8 mouse cellular contexts compared by ENCODE assay signal in the genomic region with DNA sequence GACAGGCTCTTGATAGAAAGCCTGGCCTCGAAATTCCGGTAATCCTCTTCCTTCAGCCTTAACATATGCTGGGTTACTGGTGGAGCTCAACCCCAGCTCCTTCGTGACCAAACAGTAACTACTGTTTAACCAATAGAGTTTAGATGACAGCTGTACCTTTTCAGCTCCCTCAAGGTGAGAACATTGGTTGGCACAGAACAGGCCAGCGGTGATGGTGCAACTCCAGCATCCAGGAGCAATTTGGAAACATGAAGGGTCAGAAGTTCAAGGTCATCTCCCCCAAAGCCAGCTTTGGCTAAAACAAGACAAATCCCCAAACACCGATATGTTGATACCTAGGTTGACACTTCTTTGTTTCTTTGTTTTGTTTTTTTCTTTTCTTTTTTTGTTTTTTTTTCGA. TPM values are rescaled to one million over a fixed set of nuclear protein-coding genes. Genes with fewer than 3 reads are reported as not detected.
A peak's percentile ranks its signal among the peaks of the same experiment; 100 is the strongest.
DNase-seq lines count a peak whose midpoint lies in the region; ATAC-seq and TF ChIP-seq lines count a peak whose summit lies in the region.

No protein-coding gene starts in this region.

- H3K27ac ChIP-seq in kidney, embryonic 16.5 days (ENCODE audit: low read length), result peak overlapping the region; percentile 74; the same call in 1 of the 2 replicates
- H3K27ac ChIP-seq in cortical plate, adult 2 months (ENCODE audit: insufficient read depth, low read length), result no peak overlapping the region
- H3K27ac ChIP-seq in hindbrain, embryonic 15.5 days (replicated peaks), result peak overlapping the region; percentile 89
- peak overlapping the region; percentile 91 for H3K27ac ChIP-seq in midbrain, embryonic 15.5 days

- no peak for DNase-seq in kidney, postnatal 36 days
- no peak for DNase-seq in right cerebral cortex, postnatal 36 days (ENCODE audit: low spot score in 2 of 2)
- DNase-seq in testis, postnatal 14 days (ENCODE audit: low spot score), result no peak
- no peak for DNase-seq in urinary bladder, postnatal 36 days (ENCODE audit: low spot score in 2 of 2)

- no peaks in the 10 kb centered on the region for H3K36me3 ChIP-seq in kidney, embryonic 16.5 days (ENCODE audit: insufficient read depth, low read length)
- H3K36me3 ChIP-seq in hindbrain, embryonic 15.5 days, result no peaks in the 10 kb centered on the region
- no peaks in the 10 kb centered on the region for H3K36me3 ChIP-seq in midbrain, embryonic 15.5 days (replicated peaks)

- peak overlapping the region; percentile 60 for H3K4me3 ChIP-seq in kidney, embryonic 16.5 days (ENCODE audit: low read length)
- peak overlapping the region; percentile 37; the same call in 1 of the 2 replicates for H3K4me3 ChIP-seq in cortical plate, adult 2 months (ENCODE audit: insufficient read depth, low read length)
- peak overlapping the region; percentile 58 for H3K4me3 ChIP-seq in hindbrain, embryonic 15.5 days
- H3K4me3 ChIP-seq in midbrain, embryonic 15.5 days, result peak overlapping the region; percentile 61

- no peaks in the 10 kb centered on the region for H3K27me3 ChIP-seq in kidney, embryonic 16.5 days (ENCODE audit: insufficient read depth, low read length)
- no peaks in the 10 kb centered on the region for H3K27me3 ChIP-seq in hindbrain, embryonic 15.5 days
- H3K27me3 ChIP-seq in midbrain, embryonic 15.5 days (replicated peaks), result no peaks in the 10 kb centered on the region

- H3K4me2 ChIP-seq in kidney, embryonic 16.5 days (replicated peaks; ENCODE audit: low read depth, low read length), result peak overlapping the region; percentile 73
- peak overlapping the region; percentile 97 for H3K4me2 ChIP-seq in hindbrain, embryonic 15.5 days
- H3K4me2 ChIP-seq in midbrain, embryonic 15.5 days, result peak overlapping the region; percentile 78

- H3K9ac ChIP-seq in kidney, embryonic 16.5 days (replicated peaks; ENCODE audit: low read length), result peak overlapping the region; percentile 75
- peak overlapping the region; percentile 53; the same call in 1 of the 2 replicates for H3K9ac ChIP-seq in hindbrain, embryonic 15.5 days
- H3K9ac ChIP-seq in midbrain, embryonic 15.5 days, result peak overlapping the region; percentile 65

- TF ChIP-seq POLR2A in cortical plate, adult 2 months (IDR thresholded peaks at IDR 0.05; ENCODE audit: extremely low read depth, insufficient read depth, low read length), result no peak

- peaks cover 46% of the 10 kb centered on the region for H3K4me1 ChIP-seq in kidney, embryonic 16.5 days (ENCODE audit: insufficient read depth, low read length)
- peaks cover 1% of the 10 kb centered on the region; the same call in 1 of the 2 replicates for H3K4me1 ChIP-seq in cortical plate, adult 2 months (ENCODE audit: control insufficient read depth, insufficient read depth, low read length)
- peaks cover 37% of the 10 kb centered on the region for H3K4me1 ChIP-seq in hindbrain, embryonic 15.5 days (replicated peaks)
- H3K4me1 ChIP-seq in midbrain, embryonic 15.5 days, result peaks cover 29% of the 10 kb centered on the region

- no peak for ATAC-seq in kidney, embryonic 16.5 days (ENCODE audit: low FRiP score, low TSS enrichment)
- ATAC-seq in hindbrain, embryonic 15.5 days (ENCODE audit: low FRiP score, low read depth), result no peak
- no peak for ATAC-seq in midbrain, embryonic 15.5 days (replicated peaks)

- 65% methylated on average over 6 of the region's 6 CpGs for WGBS in kidney, embryonic 16.5 days
- WGBS in hindbrain, embryonic 15.5 days, result 67% methylated on average over 6 of the region's 6 CpGs
- WGBS in midbrain, embryonic 15.5 days, result 77% methylated on average over 6 of the region's 6 CpGs

- H3K9me3 ChIP-seq in kidney, embryonic 16.5 days (ENCODE audit: low read length), result no peaks in the 10 kb centered on the region
- no peaks in the 10 kb centered on the region for H3K9me3 ChIP-seq in hindbrain, embryonic 15.5 days
- no peaks in the 10 kb centered on the region for H3K9me3 ChIP-seq in midbrain, embryonic 15.5 days

- no peak for TF ChIP-seq CTCF in cortical plate, adult 2 months (IDR thresholded peaks at IDR 0.05; ENCODE audit: extremely low read depth, insufficient read depth, low read length)

RNA-seq across cellular contexts. Expression of a gene that starts 3.3 kb away (rescaled TPM):
- polyA plus RNA-seq in kidney, embryonic 16.5 days (2015; fragmentation: Nextera tagmentation; extraction: Ambion mirVana), result 1.4 and 1.8 TPM in 2 replicates
- polyA plus RNA-seq in cortical plate, adult 2 months (2012; rRNA removed), result 3.8 and 4.3 TPM in 2 replicates
- polyA plus RNA-seq in hindbrain, embryonic 15.5 days (2015; fragmentation: Nextera tagmentation; extraction: Ambion mirVana), result 6.1 and 6.3 TPM in 2 replicates
- polyA plus RNA-seq in midbrain, embryonic 15.5 days (2015; fragmentation: Nextera tagmentation; extraction: Ambion mirVana), result 6.9 and 7.3 TPM in 2 replicates

RNA-seq across cellular contexts. Expression of a gene that starts 29.4 kb away (rescaled TPM):
- 353 and 411 TPM in 2 replicates for polyA plus RNA-seq in kidney, embryonic 16.5 days (2015; fragmentation: Nextera tagmentation; extraction: Ambion mirVana)
- 30.6 and 32.4 TPM in 2 replicates for polyA plus RNA-seq in cortical plate, adult 2 months (2012; rRNA removed)
- 166 and 182 TPM in 2 replicates for polyA plus RNA-seq in hindbrain, embryonic 15.5 days (2015; fragmentation: Nextera tagmentation; extraction: Ambion mirVana)
- 154 and 163 TPM in 2 replicates for polyA plus RNA-seq in midbrain, embryonic 15.5 days (2015; fragmentation: Nextera tagmentation; extraction: Ambion mirVana)
